Mouse (Mus musculus): ENCODE measurements around the gene Rbfox2.
"Not testable (repeated sequence)": the region's sequence is repeated elsewhere in the genome, so short reads cannot be mapped to it uniquely, and the experiment has no call there.

The Rbfox2 gene

GRCm38 (mm10) chr15:77095216-77095615 lies 211.6 kb downstream of the Rbfox2 start:
- no peak for DNase-seq

GRCm38 (mm10) chr15:77094431-77094830 lies 212.4 kb downstream of the Rbfox2 start:
- no peak for DNase-seq

GRCm38 (mm10) chr15:77091394-77091793 lies 215.4 kb downstream of the Rbfox2 start:
- DNase-seq, result no peak

GRCm38 (mm10) chr15:77090531-77090930 lies 216.3 kb downstream of the Rbfox2 start:
- no peak for DNase-seq

GRCm38 (mm10) chr15:77089249-77089648 lies 217.6 kb downstream of the Rbfox2 start:
- peak in 1 of 2 experiments; percentile 38 for DNase-seq

- DNase-seq, result no peak
Measured at GRCm38 (mm10) chr15:77086488-77086887, 220.3 kb downstream of the Rbfox2 start.

- no peak for DNase-seq
Measured at GRCm38 (mm10) chr15:77085818-77086217, 221.0 kb downstream of the Rbfox2 start.

- no peak for DNase-seq
Measured at GRCm38 (mm10) chr15:77081454-77081853, 225.3 kb downstream of the Rbfox2 start.

- no peak for DNase-seq
Measured at GRCm38 (mm10) chr15:77080684-77081254, 226.0 kb downstream of the Rbfox2 start.

- no peak for DNase-seq
Measured at GRCm38 (mm10) chr15:77079890-77080361, 226.9 kb downstream of the Rbfox2 start.

- DNase-seq, result no peak
Measured at GRCm38 (mm10) chr15:77079256-77079822, 227.5 kb downstream of the Rbfox2 start.

GRCm38 (mm10) chr15:77078786-77079185 lies 228.0 kb downstream of the Rbfox2 start:
- DNase-seq, result no peak

GRCm38 (mm10) chr15:77077906-77078305 lies 228.9 kb downstream of the Rbfox2 start:
- no peak for DNase-seq

GRCm38 (mm10) chr15:77076523-77076922 lies 230.3 kb downstream of the Rbfox2 start:
- no peak for DNase-seq

- no peak for DNase-seq
Measured at GRCm38 (mm10) chr15:77072556-77073163, 234.1 kb downstream of the Rbfox2 start.

GRCm38 (mm10) chr15:77071501-77071900 lies 235.3 kb downstream of the Rbfox2 start:
- peak; percentile 63 to 65 for DNase-seq

- no peak for DNase-seq
Measured at GRCm38 (mm10) chr15:77070745-77071268, 236.0 kb downstream of the Rbfox2 start.

GRCm38 (mm10) chr15:77069019-77069418 lies 237.8 kb downstream of the Rbfox2 start:
- no peak for DNase-seq

- DNase-seq, result peak; percentile 39 to 55
Measured at GRCm38 (mm10) chr15:77068439-77068861, 238.4 kb downstream of the Rbfox2 start.

GRCm38 (mm10) chr15:77066233-77066632 lies 240.6 kb downstream of the Rbfox2 start:
- no peak for DNase-seq

GRCm38 (mm10) chr15:77065259-77065852 lies 241.4 kb downstream of the Rbfox2 start:
- no peak for DNase-seq

GRCm38 (mm10) chr15:77062746-77063145 lies 244.1 kb downstream of the Rbfox2 start:
- no peak for DNase-seq

GRCm38 (mm10) chr15:77059416-77059815 lies 247.4 kb downstream of the Rbfox2 start:
- not testable (repeated sequence) for DNase-seq

GRCm38 (mm10) chr15:77058566-77058965 lies 248.2 kb downstream of the Rbfox2 start:
- DNase-seq, result no peak
